Mouse (Mus musculus) forebrain, embryonic 14.5 days (tissue): ENCODE results near the gene Serp2. TPM values are rescaled to one million over a fixed set of nuclear protein-coding genes. Genes with fewer than 3 reads are reported as not detected.
A peak's percentile ranks its signal among the peaks of the same experiment; 100 is the strongest.

Experiments
- ATAC-seq: fragments of 200-750 bp; cut with Nextera tagmentation; 2 replicates; pipeline ENCODE4 v1.8.0; 2017; ENCODE audit warnings: mild to moderate bottlenecking, moderate library complexity
- DNase-seq: peaks from one replicate; pipeline ENCODE4 v3.0.0-alpha.2; 2015; ENCODE audit warnings: low spot score
- H3K27ac ChIP-seq: fragments of 300-500 bp; sonication (generic); 2 replicates; pipeline ENCODE4 v1.5.1; 2014; ENCODE audit warnings: low read depth, mild to moderate bottlenecking, control low read depth, low read length, moderate library complexity
- H3K27me3 ChIP-seq: fragments of 300-500 bp; sonication (generic); replicated peaks from 2 replicates; pipeline ENCODE4 v1.6.1; 2014; ENCODE audit warnings: low read length, control low read depth, mixed read lengths; ENCODE audit not compliant: control insufficient read depth, insufficient read depth
- H3K36me3 ChIP-seq: fragments of 300-500 bp; sonication (generic); 2 replicates; pipeline ENCODE4 v1.6.1; 2014; ENCODE audit warnings: low read length, control low read depth; ENCODE audit not compliant: control insufficient read depth, insufficient read depth
- H3K4me1 ChIP-seq: fragments of 300-500 bp; sonication (generic); 2 replicates; pipeline ENCODE4 v1.6.1; 2014; ENCODE audit warnings: antibody characterized with exemption, low read length, control low read depth; ENCODE audit not compliant: control insufficient read depth, insufficient read depth
- H3K4me2 ChIP-seq: fragments of 300-500 bp; sonication (generic); 2 replicates; pipeline ENCODE4 v1.6.1; 2014; ENCODE audit warnings: mild to moderate bottlenecking, control low read depth, low read length
- H3K4me3 ChIP-seq: fragments of 300-500 bp; sonication (generic); 2 replicates; pipeline ENCODE4 v1.5.1; 2014; ENCODE audit warnings: low read depth, low read length, control low read depth
- H3K9ac ChIP-seq: fragments of 300-500 bp; sonication (generic); 2 replicates; pipeline ENCODE4 v1.6.1; 2014; ENCODE audit warnings: mild to moderate bottlenecking, low read length, control low read depth, moderate library complexity
- H3K9me3 ChIP-seq: fragments of 300-500 bp; sonication (generic); replicated peaks from 2 replicates; pipeline ENCODE4 v1.6.1; 2016; ENCODE audit warnings: low read length, control low read depth, mixed read lengths; ENCODE audit not compliant: control insufficient read depth
- WGBS: fragments of 180-500 bp; shearing (Covaris S2); extraction: QIAGEN DNeasy Blood & Tissue Kit; methylation state at CpG from one replicate; pipeline ENCODE4 v1.1.7; 2014; 5-methylcytosine and 5-hydroxymethylcytosine counted together
- polyA plus RNA-seq: library from polyadenylated mRNA; unstranded; fragments of >200 nt; fragmentation: Nextera tagmentation; extraction: Ambion mirVana; gene quantifications from 2 replicates; pipeline ENCODE4 v1.2.1, GENCODE M21; 2014

Gene Serp2
- polyA plus RNA-seq, 1 experiment from 2014 or later, result 147 TPM

GRCm38 (mm10) chr14:76508701-76509100, 48.0 kb downstream of the Serp2 start:
- Histone ChIP-seq H3K9me3 (no peaks in the 10 kb centered on the region), H3K9ac (no peak overlapping the region), H3K27me3 (no peaks in the 10 kb centered on the region), H3K4me3 (no peak overlapping the region), H3K4me2 (no peak overlapping the region), H3K36me3 (peaks cover 34% of the 10 kb centered on the region), H3K4me1 (peaks cover 21% of the 10 kb centered on the region), H3K27ac (no peak overlapping the region)
- DNase-seq (no peak), ATAC-seq (no peak)
- WGBS, result 81% methylated on average over 10 of the region's 10 CpGs

GRCm38 (mm10) chr14:76507804-76508500, 48.7 kb downstream of the Serp2 start:
- H3K9me3 ChIP-seq, result no peaks in the 10 kb centered on the region
- no peaks in the 10 kb centered on the region for H3K27me3 ChIP-seq
- peaks cover 34% of the 10 kb centered on the region for H3K36me3 ChIP-seq
- ATAC-seq, result no peak
- no peak overlapping the region for H3K9ac ChIP-seq
- peak overlapping the region; percentile 96 for H3K4me2 ChIP-seq
- H3K4me3 ChIP-seq, result no peak overlapping the region
- 89% methylated on average over 9 of the region's 9 CpGs for WGBS
- no peak for DNase-seq
- H3K27ac ChIP-seq, result no peak overlapping the region
- H3K4me1 ChIP-seq, result peaks cover 14% of the 10 kb centered on the region

GRCm38 (mm10) chr14:76507357-76507756, 49.3 kb downstream of the Serp2 start:
- WGBS, result 90% methylated on average over 7 of the region's 7 CpGs
- H3K4me2 ChIP-seq, result peak overlapping the region; percentile 96
- no peak overlapping the region for H3K27ac ChIP-seq
- no peak for DNase-seq
- H3K9ac ChIP-seq, result no peak overlapping the region; the same call in 1 of the 2 replicates
- ATAC-seq, result no peak
- no peaks in the 10 kb centered on the region for H3K9me3 ChIP-seq
- H3K27me3 ChIP-seq, result no peaks in the 10 kb centered on the region
- peaks cover 34% of the 10 kb centered on the region for H3K36me3 ChIP-seq
- peaks cover 14% of the 10 kb centered on the region for H3K4me1 ChIP-seq
- peak overlapping the region; percentile 78 for H3K4me3 ChIP-seq

GRCm38 (mm10) chr14:76506425-76507205, 50.1 kb downstream of the Serp2 start:
- Histone ChIP-seq H3K9me3 (no peaks in the 10 kb centered on the region), H3K4me3 (peak overlapping the region; percentile 78), H3K9ac (peak overlapping the region; percentile 99), H3K36me3 (peaks cover 34% of the 10 kb centered on the region), H3K4me1 (peaks cover 14% of the 10 kb centered on the region), H3K4me2 (peak overlapping the region; percentile 96), H3K27ac (peak overlapping the region; percentile 100), H3K27me3 (no peaks in the 10 kb centered on the region)
- WGBS, result 41% methylated on average over 27 of the region's 27 CpGs
- no peak for DNase-seq
- no peak for ATAC-seq

GRCm38 (mm10) chr14:76505439-76506220, 51.1 kb downstream of the Serp2 start:
- H3K9ac ChIP-seq, result peak overlapping the region; percentile 99
- under 1% methylated on average over 31 of the region's 31 CpGs for WGBS
- H3K36me3 ChIP-seq, result peaks cover 34% of the 10 kb centered on the region
- DNase-seq (peak; percentile 99), ATAC-seq (peak; percentile 82)
- H3K27ac ChIP-seq, result peak overlapping the region; percentile 100
- no peaks in the 10 kb centered on the region for H3K27me3 ChIP-seq
- no peaks in the 10 kb centered on the region for H3K9me3 ChIP-seq
- H3K4me1 ChIP-seq, result peaks cover 14% of the 10 kb centered on the region
- peak overlapping the region; percentile 96 for H3K4me2 ChIP-seq
- peak overlapping the region; percentile 78 for H3K4me3 ChIP-seq

GRCm38 (mm10) chr14:76505101-76505438, 51.6 kb downstream of the Serp2 start:
- no peaks in the 10 kb centered on the region for H3K9me3 ChIP-seq
- peaks cover 31% of the 10 kb centered on the region for H3K36me3 ChIP-seq
- WGBS, result under 1% methylated on average over 10 of the region's 10 CpGs
- no peaks in the 10 kb centered on the region for H3K27me3 ChIP-seq
- peak overlapping the region; percentile 99 for H3K9ac ChIP-seq
- ATAC-seq (no peak), DNase-seq (no peak)
- H3K27ac ChIP-seq, result peak overlapping the region; percentile 100
- peak overlapping the region; percentile 96 for H3K4me2 ChIP-seq
- peaks cover 14% of the 10 kb centered on the region for H3K4me1 ChIP-seq
- peak overlapping the region; percentile 78 for H3K4me3 ChIP-seq

- peaks cover 27% of the 10 kb centered on the region for H3K36me3 ChIP-seq
- DNase-seq, result peak; percentile 97
- H3K27ac ChIP-seq, result peak overlapping the region; percentile 100
- peaks cover 14% of the 10 kb centered on the region for H3K4me1 ChIP-seq
- under 1% methylated on average over 44 of the region's 52 CpGs for WGBS
- H3K4me3 ChIP-seq, result peak overlapping the region; percentile 78
- peak overlapping the region; percentile 96 for H3K4me2 ChIP-seq
- H3K27me3 ChIP-seq, result no peaks in the 10 kb centered on the region
- peak; percentile 94 for ATAC-seq
- peak overlapping the region; percentile 99 for H3K9ac ChIP-seq
- H3K9me3 ChIP-seq, result no peaks in the 10 kb centered on the region
Measured at GRCm38 (mm10) chr14:76504121-76504737, 52.5 kb downstream of the Serp2 start.

GRCm38 (mm10) chr14:76503231-76503851, 53.3 kb downstream of the Serp2 start:
- 7% methylated on average over 13 of the region's 13 CpGs for WGBS
- Histone ChIP-seq H3K9ac (peak overlapping the region; percentile 99), H3K9me3 (no peaks in the 10 kb centered on the region), H3K4me2 (peak overlapping the region; percentile 96), H3K27ac (peak overlapping the region; percentile 100), H3K4me3 (peak overlapping the region; percentile 78), H3K36me3 (peaks cover 21% of the 10 kb centered on the region), H3K27me3 (no peaks in the 10 kb centered on the region), H3K4me1 (peaks cover 14% of the 10 kb centered on the region)
- no peak for ATAC-seq
- peak; percentile 93 for DNase-seq
